Mouse (Mus musculus) heart, embryonic 15.5 days (tissue): ENCODE measurements around the gene Zdhhc22. TPM values are rescaled to one million over a fixed set of nuclear protein-coding genes. Genes with fewer than 3 reads are reported as not detected.

ENCODE experiments used
- ATAC-seq: fragments of 200-750 bp; cut with Nextera tagmentation; replicated peaks from 2 replicates; pipeline ENCODE4 v1.8.0; 2017; ENCODE audit warnings: low read depth, moderate TSS enrichment; ENCODE audit not compliant: insufficient number of reproducible peaks, insufficient read depth, low FRiP score
- H3K27ac ChIP-seq: fragments of 300-500 bp; sonication (generic); 2 replicates; pipeline ENCODE4 v1.5.1; 2015; ENCODE audit warnings: mild to moderate bottlenecking, inconsistent platforms
- H3K27me3 ChIP-seq: fragments of 300-500 bp; sonication (generic); 2 replicates; pipeline ENCODE4 v1.6.1; 2015; ENCODE audit warnings: inconsistent platforms
- H3K36me3 ChIP-seq: fragments of 300-500 bp; sonication (generic); 2 replicates; pipeline ENCODE4 v1.6.1; 2015; ENCODE audit warnings: mild to moderate bottlenecking, inconsistent platforms
- H3K4me1 ChIP-seq: fragments of 300-500 bp; sonication (generic); replicated peaks from 2 replicates; pipeline ENCODE4 v1.6.1; 2015; ENCODE audit warnings: inconsistent platforms
- H3K4me2 ChIP-seq: fragments of 300-500 bp; sonication (generic); 2 replicates; pipeline ENCODE4 v1.6.1; 2015; ENCODE audit warnings: inconsistent platforms, mild to moderate bottlenecking, moderate library complexity
- H3K4me3 ChIP-seq: fragments of 300-500 bp; sonication (generic); 2 replicates; pipeline ENCODE4 v1.5.1; 2015; ENCODE audit warnings: mild to moderate bottlenecking, inconsistent platforms
- H3K9ac ChIP-seq: fragments of 300-500 bp; sonication (generic); 2 replicates; pipeline ENCODE4 v1.6.1; 2015; ENCODE audit warnings: mild to moderate bottlenecking, inconsistent platforms
- H3K9me3 ChIP-seq: fragments of 300-500 bp; sonication (generic); replicated peaks from 2 replicates; pipeline ENCODE4 v1.6.1; 2016; ENCODE audit warnings: inconsistent platforms
- WGBS: fragments of 180-500 bp; shearing (Covaris S2); methylation state at CpG from one replicate; pipeline ENCODE4 v1.1.7; 2015; ENCODE audit warnings: mixed read lengths; 5-methylcytosine and 5-hydroxymethylcytosine counted together
- polyA plus RNA-seq: library from polyadenylated mRNA; unstranded; fragments of >200 nt; fragmentation: Nextera tagmentation; extraction: Ambion mirVana; gene quantifications from 2 replicates; pipeline ENCODE4 v1.2.1, GENCODE M21; 2015

The Zdhhc22 gene
- polyA plus RNA-seq, 1 experiment from 2014 or later, result not detected

DNA sequence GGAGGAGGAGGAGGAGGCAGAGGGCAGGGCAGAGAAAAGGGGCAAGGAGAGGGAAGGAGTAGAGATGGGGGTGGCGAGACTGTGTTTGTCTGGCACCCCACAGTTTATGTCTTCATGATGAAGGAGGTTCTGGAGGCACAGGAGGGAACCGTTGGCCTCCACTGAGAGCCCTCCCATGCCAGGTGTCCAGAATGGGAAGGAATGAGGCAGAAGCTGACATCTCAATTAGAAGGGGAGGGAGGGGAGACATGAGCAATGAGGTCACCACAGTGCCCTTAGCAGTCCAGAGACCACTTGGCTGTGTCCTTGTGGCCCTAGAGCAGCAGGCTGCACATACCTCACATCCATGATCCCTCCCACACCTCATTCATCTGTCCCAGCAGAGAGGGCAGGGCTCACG is 4.5 kb upstream of the Zdhhc22 start:
- H3K27me3 ChIP-seq, result peaks cover 52% of the 10 kb centered on the region
- no peak overlapping the region for H3K4me2 ChIP-seq
- H3K9me3 ChIP-seq, result no peaks in the 10 kb centered on the region
- H3K9ac ChIP-seq, result no peak overlapping the region
- H3K4me3 ChIP-seq, result no peak overlapping the region
- H3K4me1 ChIP-seq, result peaks cover 12% of the 10 kb centered on the region
- H3K36me3 ChIP-seq, result no peaks in the 10 kb centered on the region
- 47% methylated on average over 3 of the region's 3 CpGs for WGBS
- no peak for ATAC-seq
- H3K27ac ChIP-seq, result no peak overlapping the region

DNA sequence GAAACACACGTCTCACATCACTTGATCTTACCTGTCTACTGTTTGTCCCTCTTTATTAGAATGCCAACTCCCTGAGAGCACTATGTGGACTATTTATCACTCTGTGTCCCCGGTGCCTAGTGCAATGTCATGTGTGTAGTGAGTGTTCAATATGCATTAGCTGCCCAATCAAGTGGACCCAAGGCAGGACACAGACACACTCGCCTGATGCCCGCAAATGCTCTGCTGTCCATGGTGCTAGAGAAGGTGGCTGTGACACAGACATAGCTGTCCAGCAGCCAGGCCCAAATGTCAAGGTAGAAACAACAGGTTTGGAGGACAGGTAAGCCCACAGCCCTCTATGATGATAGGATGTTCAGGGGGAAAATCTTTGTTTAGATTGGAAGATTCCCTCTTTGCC is 3.9 kb upstream of the Zdhhc22 start:
- H3K4me2 ChIP-seq, result no peak overlapping the region
- no peaks in the 10 kb centered on the region for H3K36me3 ChIP-seq
- 39% methylated on average over 4 of the region's 4 CpGs for WGBS
- no peak overlapping the region for H3K27ac ChIP-seq
- no peak for ATAC-seq
- H3K4me3 ChIP-seq, result no peak overlapping the region
- H3K27me3 ChIP-seq, result peaks cover 58% of the 10 kb centered on the region
- H3K4me1 ChIP-seq, result peaks cover 13% of the 10 kb centered on the region
- H3K9me3 ChIP-seq, result no peaks in the 10 kb centered on the region
- no peak overlapping the region for H3K9ac ChIP-seq

GRCm38 (mm10) chr12:86990755-86991110 is 503 bp upstream of the Zdhhc22 start:
- Histone ChIP-seq H3K4me2 (no peak overlapping the region), H3K27ac (no peak overlapping the region), H3K36me3 (no peaks in the 10 kb centered on the region), H3K9ac (no peak overlapping the region), H3K4me3 (no peak overlapping the region), H3K9me3 (no peaks in the 10 kb centered on the region), H3K4me1 (peaks cover 13% of the 10 kb centered on the region), H3K27me3 (peaks cover 88% of the 10 kb centered on the region)
- 41% methylated on average over 2 of the region's 2 CpGs for WGBS
- no peak for ATAC-seq

- H3K9me3 ChIP-seq, result no peaks in the 10 kb centered on the region
- H3K4me2 ChIP-seq, result no peak overlapping the region; the same call in 1 of the 2 replicates
- WGBS, result 9% methylated on average over 15 of the region's 15 CpGs
- peaks cover 97% of the 10 kb centered on the region for H3K27me3 ChIP-seq
- H3K9ac ChIP-seq, result no peak overlapping the region
- H3K27ac ChIP-seq, result no peak overlapping the region
- H3K4me1 ChIP-seq, result peaks cover 13% of the 10 kb centered on the region
- no peak for ATAC-seq
- H3K36me3 ChIP-seq, result no peaks in the 10 kb centered on the region
- no peak overlapping the region for H3K4me3 ChIP-seq
Measured at GRCm38 (mm10) chr12:86989378-86989777, 852 bp downstream of the Zdhhc22 start.

DNA sequence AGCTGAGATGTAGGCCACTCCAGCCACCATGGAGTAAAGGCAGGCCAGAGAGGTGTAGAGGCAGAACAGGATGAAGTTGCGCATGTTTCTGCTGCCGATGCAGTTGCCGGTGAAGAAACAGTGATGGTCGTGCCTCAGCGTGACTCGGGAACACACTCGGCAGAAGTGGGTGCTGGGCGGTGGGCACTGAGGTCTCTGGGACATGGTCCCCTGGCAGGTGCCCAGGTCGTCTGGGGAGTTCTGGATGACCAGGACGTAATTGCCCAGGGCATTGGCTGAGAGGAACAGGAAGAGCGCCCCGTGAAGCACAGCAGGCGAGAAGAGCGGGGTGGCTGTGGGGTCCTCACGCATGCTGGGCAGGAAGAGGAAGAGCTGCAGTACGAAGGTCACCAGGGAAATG is 2.0 kb downstream of the Zdhhc22 start:
- H3K27ac ChIP-seq, result no peak overlapping the region
- H3K4me3 ChIP-seq, result no peak overlapping the region
- no peaks in the 10 kb centered on the region for H3K36me3 ChIP-seq
- H3K9me3 ChIP-seq, result no peaks in the 10 kb centered on the region
- H3K4me1 ChIP-seq, result peaks cover 19% of the 10 kb centered on the region
- H3K4me2 ChIP-seq, result no peak overlapping the region
- H3K9ac ChIP-seq, result no peak overlapping the region
- peaks cover 98% of the 10 kb centered on the region for H3K27me3 ChIP-seq
- 34% methylated on average over 16 of the region's 16 CpGs for WGBS
- ATAC-seq, result no peak

GRCm38 (mm10) chr12:86986562-86986961 is 3.7 kb downstream of the Zdhhc22 start:
- 74% methylated on average over 4 of the region's 4 CpGs for WGBS
- Histone ChIP-seq H3K36me3 (no peaks in the 10 kb centered on the region), H3K4me2 (no peak overlapping the region), H3K27me3 (peaks cover 98% of the 10 kb centered on the region), H3K27ac (no peak overlapping the region), H3K9me3 (no peaks in the 10 kb centered on the region), H3K9ac (no peak overlapping the region), H3K4me1 (peaks cover 20% of the 10 kb centered on the region), H3K4me3 (no peak overlapping the region)
- ATAC-seq, result no peak

- ATAC-seq, result no peak
- Histone ChIP-seq H3K9ac (no peak overlapping the region), H3K4me2 (no peak overlapping the region), H3K27me3 (peaks cover 91% of the 10 kb centered on the region), H3K27ac (no peak overlapping the region), H3K4me1 (peaks cover 7% of the 10 kb centered on the region), H3K36me3 (no peaks in the 10 kb centered on the region), H3K4me3 (no peak overlapping the region), H3K9me3 (no peaks in the 10 kb centered on the region)
- 9% methylated on average over 6 of the region's 6 CpGs for WGBS
Measured at GRCm38 (mm10) chr12:86984194-86984555, 6.1 kb downstream of the Zdhhc22 start.

GRCm38 (mm10) chr12:86983470-86984193 is 6.6 kb downstream of the Zdhhc22 start:
- Histone ChIP-seq H3K4me2 (no peak overlapping the region), H3K9me3 (no peaks in the 10 kb centered on the region), H3K27me3 (peaks cover 91% of the 10 kb centered on the region), H3K4me3 (no peak overlapping the region), H3K36me3 (no peaks in the 10 kb centered on the region), H3K4me1 (peaks cover 7% of the 10 kb centered on the region), H3K9ac (no peak overlapping the region), H3K27ac (no peak overlapping the region)
- ATAC-seq, result no peak; the same call in 1 of the 2 replicates
- 5% methylated on average over 28 of the region's 28 CpGs for WGBS

DNA sequence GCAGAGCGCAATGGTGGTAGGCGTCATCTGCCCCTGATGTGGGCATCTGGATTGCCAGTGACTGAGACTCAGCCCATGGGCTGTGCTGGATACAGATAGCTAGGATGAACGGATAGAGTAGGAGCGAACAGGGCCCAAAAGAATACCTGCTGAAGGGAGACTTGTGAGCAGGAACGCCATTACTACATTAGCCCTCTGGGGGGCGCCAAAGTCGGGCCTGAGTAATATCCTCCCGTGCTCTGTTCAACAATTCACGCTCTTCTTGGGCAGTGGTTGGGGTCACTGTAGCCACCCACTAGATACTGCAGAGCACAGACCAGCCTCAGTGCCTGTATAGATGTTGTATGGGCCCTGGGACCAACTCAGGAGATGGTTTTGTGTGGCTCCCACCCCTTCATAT is 9.1 kb downstream of the Zdhhc22 start:
- peaks cover 78% of the 10 kb centered on the region for H3K27me3 ChIP-seq
- no peak overlapping the region for H3K4me2 ChIP-seq
- ATAC-seq, result no peak
- H3K4me3 ChIP-seq, result no peak overlapping the region
- peaks cover 11% of the 10 kb centered on the region for H3K4me1 ChIP-seq
- no peaks in the 10 kb centered on the region for H3K36me3 ChIP-seq
- H3K9ac ChIP-seq, result no peak overlapping the region
- WGBS, result 27% methylated on average over 9 of the region's 9 CpGs
- H3K9me3 ChIP-seq, result no peaks in the 10 kb centered on the region
- H3K27ac ChIP-seq, result no peak overlapping the region

- H3K36me3 ChIP-seq, result no peaks in the 10 kb centered on the region
- WGBS, result 15% methylated on average over 15 of the region's 15 CpGs
- ATAC-seq, result no peak
- H3K9me3 ChIP-seq, result no peaks in the 10 kb centered on the region
- no peak overlapping the region for H3K4me2 ChIP-seq
- no peak overlapping the region for H3K4me3 ChIP-seq
- H3K4me1 ChIP-seq, result peaks cover 30% of the 10 kb centered on the region
- H3K27me3 ChIP-seq, result peaks cover 46% of the 10 kb centered on the region
- H3K27ac ChIP-seq, result no peak overlapping the region
- no peak overlapping the region for H3K9ac ChIP-seq
Measured at GRCm38 (mm10) chr12:86977833-86978232, 12.4 kb downstream of the Zdhhc22 start.

- H3K4me1 ChIP-seq, result peaks cover 33% of the 10 kb centered on the region
- no peaks in the 10 kb centered on the region for H3K9me3 ChIP-seq
- no peak overlapping the region for H3K9ac ChIP-seq
- no peaks in the 10 kb centered on the region for H3K36me3 ChIP-seq
- no peak for ATAC-seq
- no peak overlapping the region for H3K27ac ChIP-seq
- H3K4me2 ChIP-seq, result no peak overlapping the region
- H3K27me3 ChIP-seq, result peaks cover 34% of the 10 kb centered on the region
- H3K4me3 ChIP-seq, result no peak overlapping the region
- WGBS, result 59% methylated on average over 6 of the region's 6 CpGs
Measured at GRCm38 (mm10) chr12:86976511-86977168, 13.6 kb downstream of the Zdhhc22 start.

- Histone ChIP-seq H3K4me1 (peaks cover 33% of the 10 kb centered on the region), H3K4me2 (no peak overlapping the region), H3K27ac (no peak overlapping the region), H3K9me3 (no peaks in the 10 kb centered on the region), H3K4me3 (no peak overlapping the region), H3K36me3 (no peaks in the 10 kb centered on the region), H3K9ac (no peak overlapping the region), H3K27me3 (peaks cover 26% of the 10 kb centered on the region)
- ATAC-seq, result no peak
- WGBS, result 53% methylated on average over 10 of the region's 10 CpGs
Measured at GRCm38 (mm10) chr12:86975761-86976160, 14.5 kb downstream of the Zdhhc22 start.
